Mouse (Mus musculus): ENCODE results near the gene Itga9.

Gene Itga9

GRCm38 (mm10) chr9:118919672-118920186 is 313.2 kb downstream of the Itga9 start:
- DNase-seq (ENCODE audit: low spot score in 2 of 2) = no peak

- peak; percentile 65 to 88 for DNase-seq (ENCODE audit: low spot score in 2 of 2)
Measured at GRCm38 (mm10) chr9:118920798-118921515, 314.5 kb downstream of the Itga9 start.

- DNase-seq (ENCODE audit: low spot score in 2 of 2) = no peak
Measured at GRCm38 (mm10) chr9:118921926-118922325, 315.4 kb downstream of the Itga9 start.

DNA sequence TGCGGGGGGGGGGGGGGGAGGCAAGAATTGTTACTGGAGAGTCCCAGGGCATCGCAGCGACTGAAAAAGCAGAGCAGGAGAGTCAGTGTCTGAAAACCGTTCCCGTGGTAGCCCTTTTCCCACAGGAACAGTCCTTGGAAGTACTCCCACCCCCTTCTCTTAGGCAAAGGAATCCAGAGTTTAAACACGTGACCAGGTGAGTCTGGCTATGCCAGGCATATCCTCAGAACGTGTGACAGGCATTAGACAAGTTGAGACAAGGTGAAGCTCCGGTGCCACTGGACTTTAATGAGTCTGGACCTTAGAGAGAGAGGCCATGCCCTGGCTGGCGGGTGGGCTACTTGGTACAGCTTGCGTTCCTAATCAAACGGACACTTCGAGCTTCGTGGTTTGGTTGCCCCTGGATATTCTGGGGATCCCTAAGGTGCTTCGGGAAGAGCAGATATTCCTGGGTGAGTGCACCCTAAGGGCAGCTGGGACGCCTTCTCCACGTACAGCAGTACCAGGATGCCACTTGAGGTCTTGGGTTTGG is 318.1 kb downstream of the Itga9 start:
- DNase-seq (ENCODE audit: low spot score in 2 of 2) = no peak

GRCm38 (mm10) chr9:118925286-118926110 is 319.0 kb downstream of the Itga9 start:
- DNase-seq (ENCODE audit: low spot score in 2 of 2) = peak; percentile 93 to 96

DNA sequence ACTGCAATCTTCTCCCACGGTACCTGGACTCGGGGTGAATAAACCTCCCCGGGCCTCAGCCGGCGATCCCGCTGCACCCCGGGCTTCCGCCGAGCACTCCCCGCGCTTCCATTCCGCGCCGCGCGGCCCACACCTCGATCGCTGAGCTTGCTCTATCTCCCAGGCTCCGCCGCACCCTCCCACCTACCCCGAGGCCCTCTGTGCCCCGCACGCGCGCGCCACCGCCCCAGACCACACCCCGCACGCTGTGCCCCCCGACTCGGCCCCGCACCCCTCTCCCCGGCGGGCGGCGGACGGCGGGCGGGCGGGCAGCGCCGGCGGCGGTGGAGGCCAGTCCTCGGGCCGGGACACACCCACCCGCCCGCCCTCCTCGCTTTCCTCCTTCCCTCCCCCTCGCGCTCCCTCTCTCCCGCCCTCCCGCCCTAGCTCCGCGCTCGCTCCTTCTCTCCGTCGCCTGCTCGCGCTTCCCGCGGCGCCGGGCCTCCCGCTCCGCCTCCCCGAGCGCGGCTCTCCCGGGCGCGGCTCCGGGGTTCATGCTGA is 319.7 kb downstream of the Itga9 start, which contains the start of gene Ctdspl:
Gene Ctdspl (plus strand): TSS at position 343 of the 540 bp plus-strand sequence.
- peak; percentile 41 to 81 for DNase-seq (ENCODE audit: low spot score in 2 of 2)

DNA sequence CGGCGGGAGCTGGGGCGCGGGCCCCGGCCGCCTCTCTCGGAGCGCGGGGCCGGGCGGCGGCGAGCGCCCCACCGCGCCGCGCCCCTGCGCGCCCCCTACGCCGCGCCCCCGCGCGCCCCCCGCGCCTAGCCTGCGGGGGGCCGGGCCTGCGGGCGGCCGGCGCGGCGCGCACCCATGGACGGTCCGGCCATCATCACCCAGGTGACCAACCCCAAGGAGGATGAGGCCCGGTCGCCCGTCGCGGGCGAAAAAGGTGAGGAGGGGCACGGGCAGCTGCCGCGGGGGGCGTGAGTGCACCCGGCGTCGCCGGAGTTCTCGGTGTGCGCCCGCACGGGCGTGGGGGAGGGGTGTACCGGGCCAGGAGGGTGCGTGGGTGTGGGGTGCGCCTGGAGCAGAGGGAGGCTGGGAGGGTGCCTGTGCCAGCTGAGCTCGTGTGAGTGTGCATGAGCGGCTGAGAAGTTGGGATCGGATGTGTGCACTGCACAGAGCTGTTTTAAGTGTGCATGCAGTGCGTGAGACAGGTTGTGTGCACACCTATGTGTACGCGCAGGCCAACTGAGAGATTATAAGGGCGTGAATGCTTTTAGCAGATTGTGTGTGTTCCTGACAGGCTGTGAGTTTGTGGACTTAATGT is 320.3 kb downstream of the Itga9 start:
- DNase-seq (ENCODE audit: low spot score in 2 of 2) = peak; percentile 28 to 77

GRCm38 (mm10) chr9:118927501-118927900 is 321.0 kb downstream of the Itga9 start:
- no peak for DNase-seq (ENCODE audit: low spot score in 2 of 2)

GRCm38 (mm10) chr9:118928007-118928406 is 321.5 kb downstream of the Itga9 start:
- no peak for DNase-seq (ENCODE audit: low spot score in 2 of 2)

DNA sequence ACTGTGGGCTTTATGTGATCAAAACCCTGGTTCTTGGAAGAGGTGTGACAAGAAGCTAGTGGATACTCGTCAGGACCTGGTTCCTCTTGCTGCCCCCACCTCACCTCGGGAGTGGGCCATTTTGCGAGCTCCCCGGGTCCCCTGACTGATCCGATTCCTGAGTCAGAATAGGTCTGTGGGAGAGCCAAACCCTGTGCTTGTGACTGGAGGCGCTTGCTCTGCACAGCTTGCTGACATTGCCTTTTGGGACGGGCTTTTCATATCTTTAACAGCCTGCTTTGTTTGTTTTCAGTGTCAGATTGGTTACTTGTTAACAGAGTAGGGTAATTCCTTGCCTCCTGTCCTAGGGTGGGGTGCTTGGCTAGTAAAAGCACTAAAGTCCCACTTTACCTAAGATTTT is 322.2 kb downstream of the Itga9 start:
- no peak for DNase-seq (ENCODE audit: low spot score in 2 of 2)

GRCm38 (mm10) chr9:118930611-118931010 is 324.1 kb downstream of the Itga9 start:
- no peak for DNase-seq (ENCODE audit: low spot score in 2 of 2)

DNA sequence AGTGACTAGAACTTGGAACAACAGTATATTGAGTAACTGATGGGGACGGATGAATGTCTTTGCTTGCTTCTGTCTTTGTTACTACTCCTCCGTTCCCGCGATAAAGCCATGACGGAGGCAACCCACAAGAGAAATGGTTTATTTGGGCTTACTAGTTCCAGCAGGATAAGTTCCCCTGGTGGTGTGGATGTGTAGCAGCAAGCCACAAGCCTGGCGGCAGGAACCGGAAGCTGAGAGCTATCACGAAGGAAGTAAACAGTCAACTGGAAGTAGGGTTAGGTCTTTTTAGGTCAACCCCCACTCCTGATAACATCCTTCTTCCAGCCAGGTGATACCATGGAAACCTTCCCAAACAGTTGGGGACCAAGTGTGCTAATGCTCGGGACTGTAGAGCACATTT is 327.3 kb downstream of the Itga9 start:
- DNase-seq (ENCODE audit: low spot score in 2 of 2) = no peak

DNA sequence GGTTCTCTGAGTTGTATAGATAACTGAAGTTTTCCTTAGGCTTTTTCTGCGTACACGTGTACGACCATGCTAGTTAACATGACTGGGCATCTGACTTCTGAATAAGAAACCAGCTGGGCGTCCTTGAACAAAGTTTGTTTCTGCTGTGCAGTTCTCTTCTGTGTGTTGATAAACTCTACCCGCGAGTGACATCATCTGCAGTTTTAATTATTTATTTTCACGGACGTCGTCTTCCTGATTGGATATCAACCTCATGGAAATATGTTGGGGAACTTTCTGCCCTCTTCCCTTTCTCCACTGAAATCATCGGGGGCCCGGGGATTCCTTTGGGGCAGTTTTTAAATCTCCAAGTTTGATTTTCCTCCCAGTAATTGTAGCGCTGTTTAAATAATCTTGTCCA is 327.8 kb downstream of the Itga9 start:
- no peak for DNase-seq (ENCODE audit: low spot score in 2 of 2)

GRCm38 (mm10) chr9:118935098-118935497 is 328.6 kb downstream of the Itga9 start:
- no peak for DNase-seq (ENCODE audit: low spot score in 2 of 2)

DNA sequence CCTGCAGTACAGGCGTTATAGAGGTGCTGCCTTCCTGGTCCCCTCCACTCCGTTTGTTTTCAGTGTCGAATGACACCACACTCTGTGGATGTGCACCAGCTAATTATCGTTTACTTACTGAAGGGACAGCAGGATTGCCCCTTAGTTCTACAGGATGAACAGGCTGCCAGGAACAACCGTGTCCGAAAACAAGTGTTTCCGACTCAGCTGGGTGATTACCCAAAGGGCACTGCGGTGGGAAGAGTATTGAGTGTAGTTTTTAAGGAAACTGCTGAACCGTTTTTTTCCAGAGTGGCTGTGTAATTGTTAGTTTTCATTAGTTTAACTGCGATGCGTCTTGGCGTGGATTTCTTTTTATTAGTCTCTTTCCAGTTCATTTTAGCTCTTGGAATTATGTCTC is 329.6 kb downstream of the Itga9 start:
- DNase-seq (ENCODE audit: low spot score in 2 of 2) = no peak

DNA sequence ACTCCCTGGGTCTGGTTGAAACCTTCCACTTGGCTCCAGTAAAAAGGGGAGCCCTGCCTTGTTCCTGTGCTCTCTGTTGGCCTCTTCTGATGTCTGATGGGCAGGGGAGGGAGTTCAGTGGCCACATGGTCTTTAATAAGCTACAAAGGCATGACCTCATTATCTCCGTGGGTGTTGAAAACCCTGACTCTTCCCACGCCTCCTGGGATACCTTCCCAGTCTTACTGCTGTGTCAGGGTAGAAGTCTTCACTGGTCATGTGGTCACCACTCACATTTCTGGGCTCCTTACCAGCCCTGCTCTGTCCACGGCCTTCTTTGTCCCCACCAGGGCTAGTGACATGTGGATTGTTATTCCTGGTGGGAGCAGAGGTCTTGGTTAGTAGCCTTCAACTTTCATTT is 331.0 kb downstream of the Itga9 start:
- DNase-seq (ENCODE audit: low spot score in 2 of 2) = no peak

- no peak for DNase-seq (ENCODE audit: low spot score in 2 of 2)
Measured at GRCm38 (mm10) chr9:118939410-118939809, 332.9 kb downstream of the Itga9 start.

DNA sequence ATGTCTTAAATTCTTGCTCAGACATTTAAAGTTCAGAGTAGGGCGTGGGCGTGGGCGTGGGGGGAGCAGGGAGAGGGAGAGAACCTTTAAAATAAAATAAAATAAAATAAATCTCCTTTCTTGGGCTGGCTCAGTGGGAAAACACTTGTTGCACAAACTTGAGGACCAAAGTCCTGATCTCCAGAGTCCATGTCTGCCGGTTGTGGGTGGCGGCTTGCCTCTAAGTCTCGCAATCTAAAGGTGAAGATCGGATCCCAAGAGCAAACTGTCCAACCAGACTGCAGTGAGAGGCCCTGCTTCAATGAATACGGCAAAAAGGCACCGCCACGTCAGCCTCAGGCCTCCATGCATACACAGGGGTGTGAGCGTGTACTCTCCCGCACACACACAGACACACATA is 333.3 kb downstream of the Itga9 start:
- DNase-seq (ENCODE audit: low spot score in 2 of 2) = no peak

DNA sequence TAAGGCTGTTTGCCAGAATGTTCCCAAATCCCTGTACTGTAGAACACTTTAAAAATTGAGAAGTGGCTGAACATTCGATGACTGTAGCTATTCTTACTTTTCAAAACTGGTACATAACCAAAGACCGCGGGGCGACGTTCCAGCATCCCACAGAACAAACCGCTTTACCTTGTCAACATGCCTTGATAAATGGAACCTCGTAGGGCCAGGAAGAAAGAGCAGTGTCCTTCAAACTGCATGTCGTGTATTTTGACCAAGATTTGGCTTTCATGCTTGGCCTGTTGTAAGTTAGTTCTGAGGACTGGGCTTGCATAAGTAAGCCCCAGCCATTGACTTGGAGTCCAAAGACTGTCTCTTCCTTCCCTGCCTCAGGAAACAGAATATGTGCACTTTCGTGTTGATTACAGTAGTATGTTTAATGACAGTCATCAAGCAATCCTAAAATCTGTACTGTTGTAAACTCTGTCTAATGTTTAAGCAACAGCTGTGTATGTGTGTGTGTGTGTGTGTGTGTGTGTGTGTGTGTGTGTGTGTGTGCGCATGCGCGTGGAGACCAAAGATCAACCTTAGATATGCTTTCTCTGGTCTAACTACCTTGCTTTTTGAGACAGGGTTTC is 334.2 kb downstream of the Itga9 start:
- no peak for DNase-seq (ENCODE audit: low spot score in 2 of 2)

DNA sequence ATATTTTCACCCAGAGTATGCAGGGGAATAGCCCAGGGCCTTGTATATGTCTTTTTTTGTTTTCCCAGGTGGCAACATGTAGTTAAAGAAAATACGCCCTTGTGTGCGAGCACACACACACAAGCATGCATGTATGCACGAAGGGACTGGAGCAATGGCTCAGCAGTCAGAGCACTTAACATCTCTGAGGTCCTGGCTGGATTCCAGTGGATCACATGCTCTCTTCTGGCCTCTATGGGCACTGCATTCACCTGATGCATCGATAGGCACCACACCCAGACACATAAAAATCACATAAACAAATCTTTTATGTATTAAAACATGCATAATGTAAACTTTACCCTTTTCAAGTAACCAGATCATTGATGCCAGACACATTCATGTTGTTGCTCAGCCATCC is 335.5 kb downstream of the Itga9 start:
- DNase-seq (ENCODE audit: low spot score in 2 of 2) = no peak

- DNase-seq (ENCODE audit: low spot score in 2 of 2) = no peak
Measured at GRCm38 (mm10) chr9:118943941-118944340, 337.5 kb downstream of the Itga9 start.

Data from spleen, postnatal 4 days (tissue).